Mouse (Mus musculus): ENCODE results near the gene Plcl2.

- TF ChIP-seq CTCF (conservative IDR thresholded peaks at IDR 0.05; ENCODE audit: insufficient read depth, insufficient read length, low read depth, low read length) (no peak), POLR2A (IDR thresholded peaks at IDR 0.05; ENCODE audit: low read depth, low read length) (no peak)
Observed at GRCm38 (mm10) chr17:50724376-50724775, 215.2 kb downstream of the Plcl2 start.

All from kidney, adult 2 months (tissue).